Mouse (Mus musculus) neural tube, embryonic 14.5 days (tissue): Measurements from ENCODE around the gene Rcbtb1. TPM values are rescaled to one million over a fixed set of nuclear protein-coding genes. Genes with fewer than 3 reads are reported as not detected.
A peak's percentile ranks its signal among the peaks of the same experiment; 100 is the strongest.

Experiments
- ATAC-seq: fragments of 200-750 bp; cut with Nextera tagmentation; 2 replicates; pipeline ENCODE4 v1.8.0; 2017; ENCODE audit warnings: low read depth, mild to moderate bottlenecking, moderate TSS enrichment, moderate library complexity
- H3K27ac ChIP-seq: fragments of 300-500 bp; sonication (generic); 2 replicates; pipeline ENCODE4 v1.5.1; 2014; ENCODE audit warnings: low read depth, mild to moderate bottlenecking, control low read depth, low read length, moderate library complexity, mixed read lengths
- H3K27me3 ChIP-seq: fragments of 300-500 bp; sonication (generic); 2 replicates; pipeline ENCODE4 v1.6.1; 2014; ENCODE audit warnings: low read length; ENCODE audit not compliant: control insufficient read depth, insufficient read depth
- H3K36me3 ChIP-seq: fragments of 300-500 bp; sonication (generic); 2 replicates; pipeline ENCODE4 v1.6.1; 2014; ENCODE audit warnings: low read length, mixed read lengths; ENCODE audit not compliant: control insufficient read depth, insufficient read depth
- H3K4me1 ChIP-seq: fragments of 300-500 bp; sonication (generic); 2 replicates; pipeline ENCODE4 v1.6.1; 2014; ENCODE audit warnings: low read length; ENCODE audit not compliant: control insufficient read depth, insufficient read depth
- H3K4me2 ChIP-seq: fragments of 300-500 bp; sonication (generic); 2 replicates; pipeline ENCODE4 v1.6.1; 2014; ENCODE audit warnings: mild to moderate bottlenecking, low read depth, low read length, control low read depth
- H3K4me3 ChIP-seq: fragments of 300-500 bp; sonication (generic); 2 replicates; pipeline ENCODE4 v1.5.1; 2014; ENCODE audit warnings: low read depth, low read length, control low read depth, mixed read lengths
- H3K9ac ChIP-seq: fragments of 300-500 bp; sonication (generic); replicated peaks from 2 replicates; pipeline ENCODE4 v1.6.1; 2014; ENCODE audit warnings: low read depth, mild to moderate bottlenecking, control low read depth, low read length, mixed read lengths
- H3K9me3 ChIP-seq: fragments of 300-500 bp; sonication (generic); 2 replicates; pipeline ENCODE4 v1.6.1; 2016; ENCODE audit warnings: low read length; ENCODE audit not compliant: control insufficient read depth
- WGBS: fragments of 180-500 bp; shearing (Covaris S2); extraction: QIAGEN DNeasy Blood & Tissue Kit; methylation state at CpG from one replicate; pipeline ENCODE4 v1.1.7; 2014; 5-methylcytosine and 5-hydroxymethylcytosine counted together
- polyA plus RNA-seq: library from polyadenylated mRNA; unstranded; fragments of >200 nt; fragmentation: Nextera tagmentation; extraction: Ambion mirVana; gene quantifications from 2 replicates; pipeline ENCODE4 v1.2.1, GENCODE M21; 2014

Rcbtb1 gene
- 50.1 and 68.7 TPM in 2 replicates for polyA plus RNA-seq

GRCm38 (mm10) chr14:59200711-59201603 lies at the start of gene Rcbtb1:
Rcbtb1 (plus strand) TSS chr14:59201209.
- Histone ChIP-seq H3K9me3 (no peaks in the 10 kb centered on the region), H3K4me1 (peaks cover 34% of the 10 kb centered on the region), H3K4me2 (peak within 1 kb of the TSS; percentile 55), H3K27ac (peak within 1 kb of the TSS; percentile 96), H3K36me3 (no peaks in the 10 kb centered on the region), H3K9ac (peak within 1 kb of the TSS; percentile 97), H3K27me3 (no peaks in the 10 kb centered on the region), H3K4me3 (peak within 1 kb of the TSS; percentile 92)
- peak; percentile 96 for ATAC-seq
- WGBS = under 1% methylated on average over 67 of the region's 96 CpGs

GRCm38 (mm10) chr14:59155589-59155988 lies 45.4 kb upstream of the Rcbtb1 start:
- no peak overlapping the region for H3K27ac ChIP-seq
- WGBS = 87% methylated on average over 2 of the region's 2 CpGs
- no peaks in the 10 kb centered on the region for H3K9me3 ChIP-seq
- H3K4me3 ChIP-seq = no peak overlapping the region
- no peak for ATAC-seq
- no peaks in the 10 kb centered on the region for H3K27me3 ChIP-seq
- no peak overlapping the region for H3K9ac ChIP-seq
- H3K4me2 ChIP-seq = no peak overlapping the region
- H3K4me1 ChIP-seq = no peaks in the 10 kb centered on the region
- H3K36me3 ChIP-seq = no peaks in the 10 kb centered on the region

GRCm38 (mm10) chr14:59157016-59157698 lies 43.9 kb upstream of the Rcbtb1 start:
- Histone ChIP-seq H3K27ac (no peak overlapping the region), H3K4me1 (no peaks in the 10 kb centered on the region), H3K4me3 (no peak overlapping the region), H3K9me3 (no peaks in the 10 kb centered on the region), H3K36me3 (no peaks in the 10 kb centered on the region), H3K4me2 (no peak overlapping the region), H3K27me3 (no peaks in the 10 kb centered on the region), H3K9ac (no peak overlapping the region)
- 76% methylated on average over 3 of the region's 3 CpGs for WGBS
- no peak for ATAC-seq

- ATAC-seq = no peak
- no peaks in the 10 kb centered on the region for H3K9me3 ChIP-seq
- 79% methylated on average over 3 of the region's 3 CpGs for WGBS
These were observed 22.4 kb upstream of the Rcbtb1 start, which contains the start of gene Gm5142 for GRCm38 (mm10) chr14:59178649-59179048. Gm5142 (minus strand) TSS chr14:59178749.

GRCm38 (mm10) chr14:59182732-59183131 lies 18.3 kb upstream of the Rcbtb1 start:
- Histone ChIP-seq H3K4me1 (no peaks in the 10 kb centered on the region), H3K27ac (no peak overlapping the region), H3K4me3 (no peak overlapping the region), H3K27me3 (no peaks in the 10 kb centered on the region), H3K9me3 (no peaks in the 10 kb centered on the region), H3K36me3 (no peaks in the 10 kb centered on the region), H3K9ac (no peak overlapping the region), H3K4me2 (no peak overlapping the region)
- WGBS = 86% methylated on average over 2 of the region's 2 CpGs
- no peak for ATAC-seq

More at GRCm38 (mm10) chr14:59178649-59179048, 22.4 kb upstream of the Rcbtb1 start, which contains the start of gene Gm5142:
- Histone ChIP-seq H3K4me3 (no peak within 1 kb of the TSS), H3K36me3 (no peaks in the 10 kb centered on the region), H3K4me1 (no peaks in the 10 kb centered on the region), H3K27me3 (no peaks in the 10 kb centered on the region), H3K27ac (no peak within 1 kb of the TSS), H3K4me2 (no peak within 1 kb of the TSS), H3K9ac (no peak within 1 kb of the TSS)

GRCm38 (mm10) chr14:59185514-59185913 lies 15.5 kb upstream of the Rcbtb1 start:
- Histone ChIP-seq H3K4me1 (no peaks in the 10 kb centered on the region), H3K36me3 (no peaks in the 10 kb centered on the region), H3K9ac (no peak overlapping the region), H3K27me3 (no peaks in the 10 kb centered on the region), H3K9me3 (no peaks in the 10 kb centered on the region), H3K4me3 (no peak overlapping the region), H3K4me2 (no peak overlapping the region), H3K27ac (no peak overlapping the region)
- ATAC-seq = no peak

- no peaks in the 10 kb centered on the region for H3K9me3 ChIP-seq
- H3K4me2 ChIP-seq = no peak overlapping the region
- H3K36me3 ChIP-seq = no peaks in the 10 kb centered on the region
- H3K27me3 ChIP-seq = no peaks in the 10 kb centered on the region
- H3K4me1 ChIP-seq = no peaks in the 10 kb centered on the region
- no peak for ATAC-seq
- H3K27ac ChIP-seq = no peak overlapping the region
- WGBS = 88% methylated on average over 2 of the region's 2 CpGs
- no peak overlapping the region for H3K4me3 ChIP-seq
- H3K9ac ChIP-seq = no peak overlapping the region
These were observed 14.9 kb upstream of the Rcbtb1 start for GRCm38 (mm10) chr14:59186121-59186520.

GRCm38 (mm10) chr14:59201604-59202215 lies 701 bp downstream of the Rcbtb1 start:
- peaks cover 37% of the 10 kb centered on the region for H3K4me1 ChIP-seq
- peak overlapping the region; percentile 92 for H3K4me3 ChIP-seq
- no peaks in the 10 kb centered on the region for H3K36me3 ChIP-seq
- H3K9ac ChIP-seq = peak overlapping the region; percentile 97
- ATAC-seq = no peak
- H3K27me3 ChIP-seq = no peaks in the 10 kb centered on the region
- peak overlapping the region; percentile 55 for H3K4me2 ChIP-seq
- under 1% methylated on average over 21 of the region's 21 CpGs for WGBS
- peak overlapping the region; percentile 96 for H3K27ac ChIP-seq
- no peaks in the 10 kb centered on the region for H3K9me3 ChIP-seq
